21 mouse cellular contexts compared by ENCODE assay signal in genomic region chr19:59862423-59862822, GRCm38 (mm10).
A peak's percentile ranks its signal among the peaks of the same experiment; 100 is the strongest.
DNase-seq lines count a peak whose midpoint lies in the region; ATAC-seq and TF ChIP-seq lines count a peak whose summit lies in the region.
"Had no signal": no experiment of that assay in that cellular context is flagged by ENCODE, and none has a peak within 500 bp of the region (broad histone marks: within the 10 kb centered on the region; RNA-seq: fewer than 3 reads in every experiment).

No protein-coding gene starts in this region.

- TF ChIP-seq POLR2A in lung, adult 2 months (IDR thresholded peaks at IDR 0.05; ENCODE audit: borderline replicate concordance, extremely low read depth, low read depth, low read length), result no peak

- no peaks in the 10 kb centered on the region for H3K27me3 ChIP-seq in lung, embryonic 14.5 days (ENCODE audit: insufficient read depth, low read length)
- H3K27me3 ChIP-seq in lung, postnatal 0 days (replicated peaks; ENCODE audit: insufficient read depth, low read length), result no peaks in the 10 kb centered on the region
- H3K27me3 ChIP-seq in intestine, embryonic 15.5 days (replicated peaks), result no peaks in the 10 kb centered on the region
- H3K27me3 ChIP-seq: embryonic facial prominence, embryonic 13.5 days; hindbrain, embryonic 12.5 days had no signal

- no peak for ATAC-seq in lung, embryonic 14.5 days (ENCODE audit: insufficient read depth)
- ATAC-seq in lung, postnatal 0 days, result peak; percentile 78
- no peak for ATAC-seq in megakaryocyte-erythroid progenitor cell, adult 5-6 weeks (replicated peaks; ENCODE audit: low FRiP score, low TSS enrichment, poor library complexity, severe bottlenecking)
- ATAC-seq in intestine, embryonic 15.5 days, result no peak
- ATAC-seq: forebrain, embryonic 14.5 days; hindbrain, embryonic 16.5 days had no signal

- peak; percentile 96 for TF ChIP-seq EP300 in lung, postnatal 0 days (IDR thresholded peaks at IDR 0.05)

- H3K4me1 ChIP-seq in lung, embryonic 14.5 days (ENCODE audit: insufficient read depth), result no peaks in the 10 kb centered on the region
- no peaks in the 10 kb centered on the region for H3K4me1 ChIP-seq in lung, adult 2 months (ENCODE audit: control insufficient read depth, insufficient read depth, low read length)
- H3K4me1 ChIP-seq in lung, postnatal 0 days (ENCODE audit: insufficient read depth, low read depth, low read length), result no peaks in the 10 kb centered on the region
- H3K4me1 ChIP-seq in intestine, embryonic 15.5 days (replicated peaks), result no peaks in the 10 kb centered on the region
- H3K4me1 ChIP-seq: embryonic facial prominence, embryonic 13.5 days; hindbrain, embryonic 12.5 days had no signal

- no peak overlapping the region for H3K4me2 ChIP-seq in lung, embryonic 14.5 days
- H3K4me2 ChIP-seq in lung, postnatal 0 days (replicated peaks; ENCODE audit: low read depth, low read length), result no peak overlapping the region
- H3K4me2 ChIP-seq in intestine, embryonic 15.5 days (replicated peaks), result no peak overlapping the region
- H3K4me2 ChIP-seq: embryonic facial prominence, embryonic 13.5 days; hindbrain, embryonic 12.5 days had no signal

- DNase-seq in lung, embryonic 14.5 days, result peak; percentile 29
- DNase-seq in lung, adult 2 months, result no peak
- peak; percentile 82 for DNase-seq in Muller cell, postnatal 12 days (ENCODE audit: inconsistent ontology term)
- DNase-seq in lung, postnatal 0 days (ENCODE audit: low spot score), result peak; percentile 36
- DNase-seq in yolk sac, embryonic 10.5 days (ENCODE audit: low spot score), result peak; percentile 22
- DNase-seq: adrenal gland, postnatal 10 days; cerebellum, adult 11 months; cerebellum, adult 9-10 months; cerebellum, postnatal 25 days; gastrocnemius, adult 2 months; gastrocnemius, postnatal 25 days; heart, postnatal 10 days; heart, postnatal 4 days had no signal

- no peak overlapping the region for H3K9ac ChIP-seq in lung, embryonic 14.5 days
- H3K9ac ChIP-seq in lung, postnatal 0 days (replicated peaks; ENCODE audit: low read depth), result no peak overlapping the region
- H3K9ac ChIP-seq in intestine, embryonic 15.5 days, result no peak overlapping the region
- H3K9ac ChIP-seq: embryonic facial prominence, embryonic 13.5 days; hindbrain, embryonic 12.5 days had no signal

- no peaks in the 10 kb centered on the region for H3K36me3 ChIP-seq in lung, embryonic 14.5 days (ENCODE audit: insufficient read depth)
- no peaks in the 10 kb centered on the region for H3K36me3 ChIP-seq in lung, postnatal 0 days (ENCODE audit: insufficient read depth, low read length)
- no peaks in the 10 kb centered on the region for H3K36me3 ChIP-seq in intestine, embryonic 15.5 days
- H3K36me3 ChIP-seq: embryonic facial prominence, embryonic 13.5 days; forebrain, embryonic 10.5 days; hindbrain, embryonic 12.5 days had no signal

- no peak for TF ChIP-seq CTCF in lung, embryonic 14.5 days (IDR thresholded peaks at IDR 0.05; ENCODE audit: low read depth)
- no peak for TF ChIP-seq CTCF in lung, adult 2 months (IDR thresholded peaks at IDR 0.05; ENCODE audit: insufficient read depth, low read length)
- no peak for TF ChIP-seq CTCF in lung, postnatal 0 days (IDR thresholded peaks at IDR 0.05)

- no peak overlapping the region for H3K27ac ChIP-seq in lung, embryonic 14.5 days (ENCODE audit: low read depth)
- no peak overlapping the region for H3K27ac ChIP-seq in lung, postnatal 0 days (ENCODE audit: low read length)
- H3K27ac ChIP-seq in intestine, embryonic 15.5 days, result no peak overlapping the region
- H3K27ac ChIP-seq: embryonic facial prominence, embryonic 13.5 days; forebrain, embryonic 10.5 days; gastrocnemius, adult 2 months; hindbrain, embryonic 12.5 days had no signal

- no peak overlapping the region for H3K4me3 ChIP-seq in lung, embryonic 14.5 days (ENCODE audit: low read depth, low read length)
- H3K4me3 ChIP-seq in lung, adult 2 months (replicated peaks; ENCODE audit: extremely low read depth, low read depth, low read length), result no peak overlapping the region
- H3K4me3 ChIP-seq in lung, postnatal 0 days (ENCODE audit: low read depth, low read length), result no peak overlapping the region
- no peak overlapping the region for H3K4me3 ChIP-seq in intestine, embryonic 15.5 days (replicated peaks)
- H3K4me3 ChIP-seq: embryonic facial prominence, embryonic 13.5 days; erythroblast, embryonic 14.5 days; forebrain, embryonic 10.5 days; gastrocnemius, adult 2 months; hindbrain, embryonic 12.5 days had no signal

- no peaks in the 10 kb centered on the region for H3K9me3 ChIP-seq in lung, embryonic 14.5 days (ENCODE audit: low read depth, low read length)
- no peaks in the 10 kb centered on the region for H3K9me3 ChIP-seq in lung, postnatal 0 days (ENCODE audit: low read length)
- H3K9me3 ChIP-seq in intestine, embryonic 15.5 days, result no peaks in the 10 kb centered on the region
- H3K9me3 ChIP-seq: embryonic facial prominence, embryonic 13.5 days; forebrain, embryonic 10.5 days; hindbrain, embryonic 12.5 days had no signal
